Mouse (Mus musculus) 416B (cell line): ENCODE measurements around the gene Phldb1.
"Not testable (repeated sequence)": the region's sequence is repeated elsewhere in the genome, so short reads cannot be mapped to it uniquely, and the experiment has no call there.

Experiments
- DNase-seq: peaks from one replicate; pipeline ENCODE4 v3.0.0; 2011; ENCODE audit warnings: low read depth

Phldb1 gene

GRCm38 (mm10) chr9:44653896-44654295, 81.1 kb downstream of the Phldb1 start:
- no peak for DNase-seq

DNA sequence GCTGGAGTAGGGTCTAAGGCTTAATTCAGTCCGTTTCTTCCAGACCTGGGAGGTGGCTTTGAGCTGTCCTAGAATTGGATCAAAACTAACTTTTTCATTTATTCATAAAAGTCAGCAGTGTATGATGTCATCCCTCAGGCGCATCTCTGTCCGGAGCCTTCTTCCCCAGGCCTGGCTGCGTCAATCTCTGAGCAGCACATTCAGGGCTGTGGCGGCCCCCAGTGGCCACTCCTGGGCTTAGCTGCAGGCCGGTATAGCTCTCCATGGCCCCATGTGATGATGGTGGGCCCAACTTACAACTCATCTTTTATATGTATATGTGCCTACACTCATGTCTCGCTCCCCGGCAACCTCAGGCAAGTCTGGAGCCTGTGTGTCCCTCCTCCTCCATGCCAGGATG, 83.0 kb downstream of the Phldb1 start:
- DNase-seq, result peak; percentile 78

GRCm38 (mm10) chr9:44648881-44649281, 86.1 kb downstream of the Phldb1 start:
- peak; percentile 66 for DNase-seq

DNA sequence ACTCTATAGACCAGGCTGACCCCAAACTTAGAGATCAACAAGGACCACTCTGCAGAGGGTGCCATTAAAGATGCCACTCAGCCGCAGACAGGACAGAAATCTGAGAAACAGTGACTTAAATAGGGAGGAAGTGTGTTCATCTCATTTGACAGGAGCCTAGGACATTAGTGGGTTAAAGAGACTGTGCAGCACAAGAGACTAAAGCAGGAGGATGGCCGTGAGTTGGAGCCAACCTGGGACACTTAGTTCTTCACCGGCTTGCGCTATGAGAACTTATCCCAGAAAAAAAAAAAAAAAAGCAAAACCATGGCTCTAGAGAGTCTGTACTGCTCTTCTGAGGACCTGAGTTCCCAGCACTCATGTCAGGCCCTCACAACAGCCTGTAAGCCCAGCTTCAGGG, 87.3 kb downstream of the Phldb1 start:
- DNase-seq, result no peak

GRCm38 (mm10) chr9:44647026-44647425, 88.0 kb downstream of the Phldb1 start:
- no peak for DNase-seq

DNA sequence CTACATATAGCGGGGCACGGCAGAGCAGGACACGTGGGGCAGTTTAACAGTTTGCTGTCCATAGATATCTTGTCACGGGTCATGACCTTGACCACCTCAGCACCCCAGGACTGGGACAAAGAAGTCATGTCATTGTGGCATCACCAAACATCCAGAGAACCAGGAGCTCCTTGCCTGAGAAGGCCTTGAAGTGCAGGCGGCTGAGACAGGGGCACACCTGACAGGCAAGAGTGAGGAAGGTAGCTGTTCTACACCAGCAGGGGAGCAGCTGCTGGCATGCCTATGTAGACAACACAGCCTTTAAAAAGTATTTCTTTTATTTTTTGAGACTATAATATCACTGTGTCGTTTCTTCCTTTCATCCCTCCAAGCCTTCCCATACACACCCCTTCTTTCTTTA, 88.6 kb downstream of the Phldb1 start:
- no peak for DNase-seq

- peak; percentile 86 for DNase-seq
These were observed 89.1 kb downstream of the Phldb1 start for GRCm38 (mm10) chr9:44645924-44646323.

- peak; percentile 60 for DNase-seq
These were observed 89.5 kb downstream of the Phldb1 start for GRCm38 (mm10) chr9:44645481-44645880.

- DNase-seq, result no peak
These were observed 90.8 kb downstream of the Phldb1 start for GRCm38 (mm10) chr9:44644186-44644585.

GRCm38 (mm10) chr9:44643103-44643502, 91.9 kb downstream of the Phldb1 start:
- no peak for DNase-seq

DNA sequence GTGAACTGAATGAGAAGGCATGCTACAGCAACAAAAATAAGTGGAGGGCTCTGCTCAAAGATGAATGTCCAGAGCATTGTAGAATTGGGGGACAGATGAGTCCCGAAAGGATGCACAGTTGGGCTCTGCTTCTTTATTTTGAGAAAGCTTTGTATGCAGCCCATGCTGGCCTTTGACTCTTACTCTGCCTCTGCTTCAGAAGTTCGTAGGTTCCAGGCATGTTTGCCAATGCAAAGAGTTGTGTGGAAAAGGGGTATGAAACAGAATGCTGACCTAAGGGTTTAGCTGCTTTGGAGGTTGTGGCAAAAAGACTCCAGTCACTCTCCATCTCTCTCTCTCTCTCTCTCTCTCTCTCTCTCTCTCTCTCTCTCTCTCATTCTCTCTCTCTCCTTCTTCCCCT, 93.4 kb downstream of the Phldb1 start:
- DNase-seq, result no peak

GRCm38 (mm10) chr9:44640646-44641357, 94.2 kb downstream of the Phldb1 start:
- DNase-seq, result peak; percentile 34

GRCm38 (mm10) chr9:44640028-44640427, 95.0 kb downstream of the Phldb1 start:
- DNase-seq, result not testable (repeated sequence)

GRCm38 (mm10) chr9:44638726-44639125, 96.3 kb downstream of the Phldb1 start:
- DNase-seq, result not testable (repeated sequence)

DNA sequence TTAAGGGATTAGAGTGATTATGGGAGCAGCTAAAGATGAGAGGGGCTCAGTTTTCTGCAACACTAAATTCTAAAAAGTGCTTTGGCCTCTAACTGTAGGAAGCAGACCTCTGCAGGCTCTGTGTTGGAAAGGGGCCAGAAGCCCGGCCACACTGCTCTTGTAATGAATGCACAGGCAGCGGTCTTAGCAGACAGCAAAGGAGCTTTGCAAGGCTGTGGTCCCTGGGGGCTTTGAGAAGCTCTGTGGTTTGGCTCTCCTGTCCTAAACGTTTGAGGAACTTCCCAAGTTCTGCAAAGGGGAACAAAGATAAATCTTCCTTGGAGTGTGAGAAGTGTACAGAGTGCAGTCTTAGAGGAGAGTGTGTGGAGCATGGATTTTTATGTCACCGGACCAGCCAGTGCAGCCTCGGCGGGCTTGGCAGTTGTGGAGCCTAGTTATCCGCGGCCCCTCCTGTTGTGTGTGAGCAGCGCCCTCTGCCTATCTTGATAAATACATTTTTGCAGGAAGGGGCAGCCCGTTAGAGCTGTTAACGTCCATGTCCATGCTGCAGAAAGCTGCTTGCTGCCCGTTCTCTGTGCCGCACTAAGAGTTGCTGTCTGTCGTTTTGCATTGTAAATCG, 97.3 kb downstream of the Phldb1 start:
- DNase-seq, result peak; percentile 24
